Mouse (Mus musculus): Measurements from ENCODE around the gene Sostdc1. TPM values are rescaled to one million over a fixed set of nuclear protein-coding genes. Genes with fewer than 3 reads are reported as not detected.

The Sostdc1 gene
- polyA plus RNA-seq, 1 experiment from 2014 or later = 11.7 TPM

DNA sequence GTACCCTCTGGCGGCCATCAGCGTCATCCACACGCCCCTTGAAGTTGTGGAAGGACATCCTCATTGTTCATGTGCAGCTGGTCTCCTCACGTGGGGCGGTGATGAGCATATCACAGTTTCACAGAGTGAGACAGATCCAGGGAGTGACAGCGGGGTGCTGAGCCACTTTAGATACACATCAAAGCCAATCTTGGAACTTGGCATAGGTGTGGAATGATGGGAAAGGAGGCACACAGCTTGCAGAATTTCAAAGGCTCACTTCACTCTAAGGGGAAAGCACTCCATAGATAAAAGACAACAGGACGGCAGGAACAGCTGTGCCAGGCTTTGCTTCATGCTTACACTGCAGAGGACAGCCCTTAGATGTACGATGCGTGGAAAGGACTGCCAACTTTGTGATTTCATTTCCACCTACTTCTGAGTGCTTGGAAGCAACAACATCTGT lies 19.9 kb downstream of the Sostdc1 start:
- no peak overlapping the region for H3K9ac ChIP-seq (ENCODE audit: low read length)
- no peak overlapping the region for H3K4me3 ChIP-seq (ENCODE audit: low read depth, low read length)
- H3K36me3 ChIP-seq (ENCODE audit: control insufficient read depth, insufficient read depth, low read length) = no peaks in the 10 kb centered on the region
- H3K27ac ChIP-seq (ENCODE audit: low read depth, low read length) = no peak overlapping the region
- H3K4me2 ChIP-seq (ENCODE audit: low read length) = no peak overlapping the region
- ATAC-seq (peak; percentile 60; the same call in 1 of the 2 replicates), DNase-seq (ENCODE audit: low spot score) (no peak)
- H3K9me3 ChIP-seq (replicated peaks; ENCODE audit: control insufficient read depth, low read length) = no peaks in the 10 kb centered on the region
- no peaks in the 10 kb centered on the region for H3K27me3 ChIP-seq (replicated peaks; ENCODE audit: control insufficient read depth, insufficient read depth, low read length)
- 88% methylated on average over 9 of the region's 9 CpGs for WGBS
- H3K4me1 ChIP-seq (ENCODE audit: control insufficient read depth, insufficient read depth, low read length) = no peaks in the 10 kb centered on the region

DNA sequence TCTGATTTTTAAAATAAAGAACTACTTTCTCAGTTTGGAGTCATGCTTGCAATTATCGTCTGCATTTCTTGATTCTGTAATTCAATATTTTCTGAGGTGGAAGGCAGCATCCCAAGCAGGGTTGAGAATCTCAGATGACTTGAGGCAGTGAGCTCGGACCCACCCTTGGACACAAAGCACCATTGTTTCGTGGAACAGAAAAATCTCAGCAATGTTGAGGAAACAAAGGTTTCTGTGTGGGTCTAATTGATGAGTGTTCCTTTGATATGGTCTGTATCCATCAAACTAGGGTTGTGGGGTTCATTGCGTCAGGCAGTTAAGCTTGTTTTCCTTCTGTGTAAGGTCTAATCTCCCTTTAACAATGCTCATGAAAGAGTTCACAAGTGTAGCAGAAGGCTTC lies 30.2 kb downstream of the Sostdc1 start:
- no peak for DNase-seq (ENCODE audit: low spot score)
- Histone ChIP-seq H3K9me3 (replicated peaks; ENCODE audit: control insufficient read depth, low read length) (no peaks in the 10 kb centered on the region), H3K4me1 (ENCODE audit: control insufficient read depth, insufficient read depth, low read length) (no peaks in the 10 kb centered on the region), H3K27ac (ENCODE audit: low read depth, low read length) (no peak overlapping the region), H3K4me2 (ENCODE audit: low read length) (no peak overlapping the region), H3K4me3 (ENCODE audit: low read depth, low read length) (no peak overlapping the region), H3K9ac (ENCODE audit: low read length) (no peak overlapping the region), H3K36me3 (ENCODE audit: control insufficient read depth, insufficient read depth, low read length) (no peaks in the 10 kb centered on the region), H3K27me3 (replicated peaks; ENCODE audit: control insufficient read depth, insufficient read depth, low read length) (no peaks in the 10 kb centered on the region)
- WGBS = 59% methylated on average over 4 of the region's 4 CpGs
- ATAC-seq = no peak

DNA sequence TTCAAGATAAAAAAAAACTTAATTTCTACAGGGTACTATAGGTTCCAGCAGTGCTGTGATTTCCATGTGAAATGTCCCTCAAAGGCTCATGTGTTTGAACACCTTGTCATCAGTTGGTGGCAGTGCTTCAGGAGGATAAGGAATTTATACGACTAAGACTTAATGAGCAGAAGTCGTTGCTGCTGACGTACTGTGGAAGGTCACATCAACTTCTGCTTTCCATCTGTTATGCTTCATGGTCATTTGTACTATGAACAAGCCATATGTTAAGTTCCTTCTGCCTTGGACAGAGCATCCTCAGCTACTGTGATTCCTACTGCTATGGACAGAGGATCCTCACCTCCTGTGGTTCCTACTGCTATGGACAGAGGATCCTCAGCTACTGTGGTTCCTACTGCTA lies 46.1 kb downstream of the Sostdc1 start:
- no peak for DNase-seq (ENCODE audit: low spot score)
- H3K9me3 ChIP-seq (replicated peaks; ENCODE audit: control insufficient read depth, low read length) = no peaks in the 10 kb centered on the region
- H3K4me3 ChIP-seq (ENCODE audit: low read depth, low read length) = no peak overlapping the region
- H3K27ac ChIP-seq (ENCODE audit: low read depth, low read length) = no peak overlapping the region
- H3K4me2 ChIP-seq (ENCODE audit: low read length) = no peak overlapping the region
- no peaks in the 10 kb centered on the region for H3K4me1 ChIP-seq (ENCODE audit: control insufficient read depth, insufficient read depth, low read length)
- WGBS = 92% methylated on average over 3 of the region's 3 CpGs
- H3K36me3 ChIP-seq (ENCODE audit: control insufficient read depth, insufficient read depth, low read length) = no peaks in the 10 kb centered on the region
- no peak overlapping the region for H3K9ac ChIP-seq (ENCODE audit: low read length)
- ATAC-seq = no peak
- no peaks in the 10 kb centered on the region for H3K27me3 ChIP-seq (replicated peaks; ENCODE audit: control insufficient read depth, insufficient read depth, low read length)

DNA sequence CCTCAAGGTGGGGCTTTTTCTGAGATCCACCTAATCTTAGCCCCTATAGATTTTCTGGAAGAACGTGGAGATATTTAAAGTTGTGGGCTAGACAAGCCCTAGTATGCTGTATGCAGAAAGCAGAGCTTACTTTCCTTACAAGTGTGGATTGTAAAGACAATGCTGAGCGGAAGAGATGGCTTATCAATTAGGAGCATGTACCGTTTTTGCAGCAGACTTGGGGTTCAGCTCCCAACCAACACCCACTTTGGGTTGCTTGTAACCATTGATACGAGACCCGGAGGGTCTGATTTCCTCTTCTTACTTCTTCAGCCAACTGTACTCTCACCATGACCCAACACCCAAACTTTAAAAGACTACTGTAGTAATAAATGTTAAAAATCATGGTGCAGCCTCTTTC lies 46.8 kb downstream of the Sostdc1 start:
- H3K9me3 ChIP-seq (replicated peaks; ENCODE audit: control insufficient read depth, low read length) = no peaks in the 10 kb centered on the region
- no peak overlapping the region for H3K4me3 ChIP-seq (ENCODE audit: low read depth, low read length)
- WGBS = 92% methylated on average over 5 of the region's 5 CpGs
- no peak overlapping the region for H3K4me2 ChIP-seq (ENCODE audit: low read length)
- no peak overlapping the region for H3K27ac ChIP-seq (ENCODE audit: low read depth, low read length)
- no peaks in the 10 kb centered on the region for H3K4me1 ChIP-seq (ENCODE audit: control insufficient read depth, insufficient read depth, low read length)
- DNase-seq (ENCODE audit: low spot score) = no peak
- no peaks in the 10 kb centered on the region for H3K27me3 ChIP-seq (replicated peaks; ENCODE audit: control insufficient read depth, insufficient read depth, low read length)
- no peak overlapping the region for H3K9ac ChIP-seq (ENCODE audit: low read length)
- no peaks in the 10 kb centered on the region for H3K36me3 ChIP-seq (ENCODE audit: control insufficient read depth, insufficient read depth, low read length)
- ATAC-seq = no peak

DNA sequence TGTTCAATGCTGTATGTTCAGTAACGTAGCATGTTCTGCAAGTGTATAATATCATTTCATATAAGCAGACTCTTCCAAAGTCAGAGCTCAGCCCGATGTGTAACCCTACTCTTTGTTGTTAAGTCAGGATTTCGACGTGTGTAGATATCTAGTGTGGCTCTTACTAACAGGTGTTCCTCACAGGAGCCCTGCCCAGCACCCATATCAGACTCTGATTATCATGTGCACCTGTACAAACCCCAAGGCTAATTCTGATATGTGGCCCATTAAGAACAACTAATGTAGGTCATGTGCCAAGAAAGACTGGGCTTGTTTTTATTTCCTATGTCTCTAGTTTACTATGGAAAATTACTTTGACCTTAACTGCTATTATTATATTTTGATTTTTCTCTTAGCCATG lies 50.1 kb downstream of the Sostdc1 start:
- H3K9me3 ChIP-seq (replicated peaks; ENCODE audit: control insufficient read depth, low read length) = no peaks in the 10 kb centered on the region
- WGBS = 93% methylated on average over 4 of the region's 4 CpGs
- no peak overlapping the region for H3K9ac ChIP-seq (ENCODE audit: low read length)
- H3K4me3 ChIP-seq (ENCODE audit: low read depth, low read length) = no peak overlapping the region
- H3K27ac ChIP-seq (ENCODE audit: low read depth, low read length) = no peak overlapping the region
- no peak overlapping the region for H3K4me2 ChIP-seq (ENCODE audit: low read length)
- ATAC-seq = no peak
- no peaks in the 10 kb centered on the region for H3K36me3 ChIP-seq (ENCODE audit: control insufficient read depth, insufficient read depth, low read length)
- no peaks in the 10 kb centered on the region for H3K4me1 ChIP-seq (ENCODE audit: control insufficient read depth, insufficient read depth, low read length)
- DNase-seq (ENCODE audit: low spot score) = no peak
- no peaks in the 10 kb centered on the region for H3K27me3 ChIP-seq (replicated peaks; ENCODE audit: control insufficient read depth, insufficient read depth, low read length)

Other genes with a start within 250 kb of the Sostdc1 start
- gene Ankmy2, start 157.0 kb upstream of the Sostdc1 start, polyA plus RNA-seq (2014; fragmentation: Nextera tagmentation; extraction: Ambion mirVana) = 55.4 and 70.3 TPM in 2 replicates
- gene Bzw2, start 156.1 kb upstream of the Sostdc1 start, polyA plus RNA-seq (2014; fragmentation: Nextera tagmentation; extraction: Ambion mirVana) = 541 and 574 TPM in 2 replicates
- gene Lrrc72, start 60.7 kb upstream of the Sostdc1 start, polyA plus RNA-seq (2014; fragmentation: Nextera tagmentation; extraction: Ambion mirVana) = not detected in 2 replicates
- gene Ispd, start 67.3 kb downstream of the Sostdc1 start, polyA plus RNA-seq (2014; fragmentation: Nextera tagmentation; extraction: Ambion mirVana) = 7.2 and 7.5 TPM in 2 replicates
- gene D630036H23Rik, start 68.0 kb downstream of the Sostdc1 start, polyA plus RNA-seq (2014; fragmentation: Nextera tagmentation; extraction: Ambion mirVana) = 2.1 and 3.5 TPM in 2 replicates